Mouse (Mus musculus): ENCODE measurements around the gene Sel1l3.

Gene Sel1l3

GRCm38 (mm10) chr5:53142587-53142986 is 71.1 kb downstream of the Sel1l3 start:
- ATAC-seq (ENCODE audit: low TSS enrichment) = peak; percentile 1; the same call in 1 of the 2 replicates

- ATAC-seq (ENCODE audit: low TSS enrichment) = no peak
Observed at GRCm38 (mm10) chr5:53140158-53140927, 73.4 kb downstream of the Sel1l3 start.

- no peak for ATAC-seq (ENCODE audit: low TSS enrichment)
Observed at GRCm38 (mm10) chr5:53139566-53139965, 74.2 kb downstream of the Sel1l3 start.

GRCm38 (mm10) chr5:53139140-53139539 is 74.6 kb downstream of the Sel1l3 start:
- no peak for ATAC-seq (ENCODE audit: low TSS enrichment)

GRCm38 (mm10) chr5:53138025-53138424 is 75.7 kb downstream of the Sel1l3 start:
- ATAC-seq (ENCODE audit: low TSS enrichment) = peak; percentile 53

GRCm38 (mm10) chr5:53135984-53136383 is 77.7 kb downstream of the Sel1l3 start:
- ATAC-seq (ENCODE audit: low TSS enrichment) = no peak

GRCm38 (mm10) chr5:53134003-53134402 is 79.7 kb downstream of the Sel1l3 start:
- ATAC-seq (ENCODE audit: low TSS enrichment) = no peak

GRCm38 (mm10) chr5:53124701-53125100 is 89.0 kb downstream of the Sel1l3 start:
- no peak for ATAC-seq (ENCODE audit: low TSS enrichment)

GRCm38 (mm10) chr5:53123525-53124286 is 90.0 kb downstream of the Sel1l3 start:
- ATAC-seq (ENCODE audit: low TSS enrichment) = peak; percentile 80

GRCm38 (mm10) chr5:53119689-53120088 is 94.0 kb downstream of the Sel1l3 start:
- no peak for ATAC-seq (ENCODE audit: low TSS enrichment)

- ATAC-seq (ENCODE audit: low TSS enrichment) = no peak
Observed at GRCm38 (mm10) chr5:53118212-53118611, 95.5 kb downstream of the Sel1l3 start.

- no peak for ATAC-seq (ENCODE audit: low TSS enrichment)
Observed at GRCm38 (mm10) chr5:53114616-53115267, 99.0 kb downstream of the Sel1l3 start.

GRCm38 (mm10) chr5:53112942-53113341 is 100.8 kb downstream of the Sel1l3 start:
- no peak for ATAC-seq (ENCODE audit: low TSS enrichment)

- no peak for ATAC-seq (ENCODE audit: low TSS enrichment)
Observed at GRCm38 (mm10) chr5:53111036-53111435, 102.7 kb downstream of the Sel1l3 start.

- ATAC-seq (ENCODE audit: low TSS enrichment) = no peak
Observed at GRCm38 (mm10) chr5:53110225-53110624, 103.5 kb downstream of the Sel1l3 start.

- ATAC-seq (ENCODE audit: low TSS enrichment) = no peak
Observed at GRCm38 (mm10) chr5:53108668-53109067, 105.1 kb downstream of the Sel1l3 start.

- no peak for ATAC-seq (ENCODE audit: low TSS enrichment)
Observed at GRCm38 (mm10) chr5:53108026-53108425, 105.7 kb downstream of the Sel1l3 start.

- no peak for ATAC-seq (ENCODE audit: low TSS enrichment)
Observed at GRCm38 (mm10) chr5:53106731-53107130, 107.0 kb downstream of the Sel1l3 start.

GRCm38 (mm10) chr5:53106125-53106524 is 107.6 kb downstream of the Sel1l3 start:
- no peak for ATAC-seq (ENCODE audit: low TSS enrichment)

GRCm38 (mm10) chr5:53105716-53106115 is 108.0 kb downstream of the Sel1l3 start:
- ATAC-seq (ENCODE audit: low TSS enrichment) = peak; percentile 51; the same call in 1 of the 2 replicates

GRCm38 (mm10) chr5:53104177-53104855 is 109.4 kb downstream of the Sel1l3 start:
- ATAC-seq (ENCODE audit: low TSS enrichment) = no peak

All from frontal cortex, adult (tissue).